Mouse (Mus musculus): Measurements from ENCODE around the gene Gsto2. TPM values are rescaled to one million over a fixed set of nuclear protein-coding genes. Genes with fewer than 3 reads are reported as not detected.

Gene Gsto2
- polyA plus RNA-seq, 1 experiment from 2014 or later = 1.8 TPM

DNA sequence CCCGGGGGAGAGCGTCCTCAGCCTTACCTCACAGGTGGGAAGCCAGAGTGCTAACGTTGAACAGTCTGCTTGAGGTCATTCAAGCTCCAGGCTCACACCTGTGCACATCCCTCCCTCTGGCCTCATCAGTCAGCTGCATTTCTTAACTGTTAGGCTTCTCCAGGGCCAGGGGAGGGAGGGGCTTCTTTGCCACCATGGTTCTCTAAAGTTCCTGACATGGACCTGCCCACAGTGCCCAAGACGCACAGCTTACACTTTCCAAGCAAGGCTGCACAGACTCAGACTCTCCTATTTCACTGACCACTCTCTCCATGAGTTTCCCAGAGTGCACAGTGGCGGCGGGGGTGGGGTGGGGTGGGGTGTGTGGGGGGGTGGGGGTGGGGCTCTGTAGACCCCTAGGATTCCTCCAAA, 43.6 kb downstream of the Gsto2 start:
- H3K27me3 ChIP-seq (ENCODE audit: control insufficient read depth, insufficient read depth, low read length) = no peaks in the 10 kb centered on the region
- peak overlapping the region; percentile 27; the same call in 1 of the 2 replicates for H3K4me3 ChIP-seq (ENCODE audit: low read length)
- H3K9me3 ChIP-seq (ENCODE audit: control insufficient read depth, low read length) = no peaks in the 10 kb centered on the region
- H3K9ac ChIP-seq (ENCODE audit: low read depth, low read length) = 0 out of 2 replicates have a peak overlapping the region, but pooled peaks have one; percentile 23
- H3K27ac ChIP-seq (ENCODE audit: low read depth, low read length) = no peak overlapping the region
- peaks cover 6% of the 10 kb centered on the region; the same call in 1 of the 2 replicates for H3K36me3 ChIP-seq (ENCODE audit: control insufficient read depth, insufficient read depth, low read length)
- peak overlapping the region; percentile 51 for H3K4me2 ChIP-seq (replicated peaks; ENCODE audit: low read depth, low read length)
- ATAC-seq (ENCODE audit: low FRiP score, low TSS enrichment) = peak; percentile 37
- peaks cover 19% of the 10 kb centered on the region for H3K4me1 ChIP-seq (ENCODE audit: control insufficient read depth, insufficient read depth, low read length)
- WGBS = 25% methylated on average over 6 of the region's 6 CpGs

DNA sequence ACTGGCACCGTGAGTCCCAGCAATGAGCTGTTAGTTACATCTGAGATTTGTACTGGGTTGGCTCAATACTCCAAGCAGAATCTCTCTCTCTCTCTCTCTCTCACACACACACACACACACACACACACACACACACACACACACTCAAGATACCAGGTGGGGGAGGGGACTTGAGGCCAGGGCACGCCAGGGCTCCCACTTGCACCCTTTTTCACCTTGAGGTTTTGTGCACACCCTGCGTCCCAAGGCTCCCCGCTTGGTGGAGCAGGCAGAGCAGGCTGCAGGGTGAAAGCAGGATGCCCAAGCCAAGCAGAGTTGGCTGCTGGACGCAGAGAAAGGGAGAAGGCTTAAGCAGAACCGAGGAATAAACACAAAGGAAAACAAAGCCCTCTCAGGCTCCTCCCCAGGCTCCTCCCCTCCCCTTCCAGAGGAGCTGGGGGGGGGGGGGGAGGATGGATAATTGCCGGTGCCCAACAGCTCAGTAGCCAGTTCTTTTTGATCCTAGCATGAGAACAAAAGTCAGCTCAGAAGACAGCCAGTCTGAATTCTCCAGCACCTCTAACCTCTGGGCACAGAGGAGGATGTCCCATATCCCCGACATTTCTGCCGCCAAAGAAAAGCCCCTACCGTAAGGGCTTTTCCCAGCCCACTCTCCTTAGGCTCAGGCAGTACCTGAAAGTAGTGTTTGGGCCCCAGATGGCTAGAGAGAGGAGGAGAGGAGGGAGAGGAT, 44.2 kb downstream of the Gsto2 start:
- Histone ChIP-seq H3K9ac (ENCODE audit: low read depth, low read length) (peak overlapping the region; percentile 53), H3K4me3 (ENCODE audit: low read length) (peak overlapping the region; percentile 27)

DNA sequence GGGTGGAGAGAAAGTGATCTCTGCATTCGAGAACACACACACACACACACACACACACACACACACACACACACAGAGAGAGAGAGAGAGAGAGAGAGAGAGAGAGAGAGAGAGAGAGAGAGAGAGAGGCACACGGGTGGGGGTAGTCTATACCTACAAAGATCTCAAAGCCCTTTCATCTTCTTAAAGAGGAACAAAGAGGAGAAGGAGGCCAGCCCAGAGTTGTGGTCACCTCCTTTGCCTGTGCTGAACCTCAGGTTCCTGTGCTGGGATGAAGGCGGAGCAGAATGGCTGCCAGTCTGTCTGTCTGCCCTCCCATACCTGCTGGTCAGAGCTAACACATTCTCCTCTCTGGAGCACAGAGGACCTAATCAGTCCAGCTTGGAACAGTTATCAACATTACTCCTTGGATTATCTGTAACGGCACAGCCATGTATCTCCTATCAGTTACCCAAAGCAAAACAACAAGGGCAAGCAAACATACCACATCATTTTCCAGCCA, 44.8 kb downstream of the Gsto2 start:
- H3K27me3 ChIP-seq (ENCODE audit: control insufficient read depth, insufficient read depth, low read length) = no peaks in the 10 kb centered on the region
- H3K4me1 ChIP-seq (ENCODE audit: control insufficient read depth, insufficient read depth, low read length) = peaks cover 19% of the 10 kb centered on the region
- H3K27ac ChIP-seq (ENCODE audit: low read depth, low read length) = peak overlapping the region; percentile 86; the same call in 1 of the 2 replicates
- no peaks in the 10 kb centered on the region for H3K9me3 ChIP-seq (ENCODE audit: control insufficient read depth, low read length)
- WGBS = 38% methylated on average over 4 of the region's 4 CpGs
- ATAC-seq (ENCODE audit: low FRiP score, low TSS enrichment) = no peak
- H3K4me3 ChIP-seq (ENCODE audit: low read length) = no peak overlapping the region
- peaks cover 6% of the 10 kb centered on the region; the same call in 1 of the 2 replicates for H3K36me3 ChIP-seq (ENCODE audit: control insufficient read depth, insufficient read depth, low read length)
- H3K4me2 ChIP-seq (replicated peaks; ENCODE audit: low read depth, low read length) = peak overlapping the region; percentile 51; the same call in 1 of the 2 replicates
- H3K9ac ChIP-seq (ENCODE audit: low read depth, low read length) = peak overlapping the region; percentile 53; the same call in 1 of the 2 replicates

More for the DNA sequence above, 44.2 kb downstream of the Gsto2 start:
- no peaks in the 10 kb centered on the region for H3K27me3 ChIP-seq (ENCODE audit: control insufficient read depth, insufficient read depth, low read length)
- ATAC-seq (ENCODE audit: low FRiP score, low TSS enrichment) = peak; percentile 65
- peaks cover 19% of the 10 kb centered on the region for H3K4me1 ChIP-seq (ENCODE audit: control insufficient read depth, insufficient read depth, low read length)
- H3K36me3 ChIP-seq (ENCODE audit: control insufficient read depth, insufficient read depth, low read length) = peaks cover 6% of the 10 kb centered on the region; the same call in 1 of the 2 replicates
- peak overlapping the region; percentile 86 for H3K27ac ChIP-seq (ENCODE audit: low read depth, low read length)
- H3K9me3 ChIP-seq (ENCODE audit: control insufficient read depth, low read length) = no peaks in the 10 kb centered on the region
- H3K4me2 ChIP-seq (replicated peaks; ENCODE audit: low read depth, low read length) = peak overlapping the region; percentile 51
- WGBS = 3% methylated on average over 9 of the region's 10 CpGs

DNA sequence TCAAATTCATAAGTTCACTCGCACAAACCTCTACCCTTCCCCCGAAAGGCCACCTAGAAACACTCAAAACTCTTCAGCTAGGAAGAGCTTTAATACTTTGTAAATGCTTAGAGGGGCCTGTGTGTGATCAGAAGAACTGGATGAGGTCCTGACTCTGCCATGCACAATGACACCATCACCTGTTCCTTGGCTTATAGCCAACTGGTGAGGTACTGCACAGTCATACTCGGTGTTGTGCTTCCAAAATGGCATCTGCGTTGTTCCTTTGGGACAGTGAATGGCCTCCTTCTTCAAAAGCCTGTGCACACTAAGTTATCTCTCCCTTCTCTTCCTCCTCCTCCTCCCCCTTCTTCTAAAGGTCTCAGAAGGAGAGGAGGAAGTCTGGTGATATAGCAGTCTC, 45.4 kb downstream of the Gsto2 start:
- Histone ChIP-seq H3K4me2 (replicated peaks; ENCODE audit: low read depth, low read length) (no peak overlapping the region), H3K9me3 (ENCODE audit: control insufficient read depth, low read length) (no peaks in the 10 kb centered on the region), H3K27ac (ENCODE audit: low read depth, low read length) (no peak overlapping the region), H3K27me3 (ENCODE audit: control insufficient read depth, insufficient read depth, low read length) (no peaks in the 10 kb centered on the region), H3K9ac (ENCODE audit: low read depth, low read length) (no peak overlapping the region), H3K4me3 (ENCODE audit: low read length) (no peak overlapping the region), H3K4me1 (ENCODE audit: control insufficient read depth, insufficient read depth, low read length) (peaks cover 19% of the 10 kb centered on the region), H3K36me3 (ENCODE audit: control insufficient read depth, insufficient read depth, low read length) (peaks cover 6% of the 10 kb centered on the region; the same call in 1 of the 2 replicates)
- ATAC-seq (ENCODE audit: low FRiP score, low TSS enrichment) = no peak
- WGBS = 90% methylated on average over 4 of the region's 4 CpGs

DNA sequence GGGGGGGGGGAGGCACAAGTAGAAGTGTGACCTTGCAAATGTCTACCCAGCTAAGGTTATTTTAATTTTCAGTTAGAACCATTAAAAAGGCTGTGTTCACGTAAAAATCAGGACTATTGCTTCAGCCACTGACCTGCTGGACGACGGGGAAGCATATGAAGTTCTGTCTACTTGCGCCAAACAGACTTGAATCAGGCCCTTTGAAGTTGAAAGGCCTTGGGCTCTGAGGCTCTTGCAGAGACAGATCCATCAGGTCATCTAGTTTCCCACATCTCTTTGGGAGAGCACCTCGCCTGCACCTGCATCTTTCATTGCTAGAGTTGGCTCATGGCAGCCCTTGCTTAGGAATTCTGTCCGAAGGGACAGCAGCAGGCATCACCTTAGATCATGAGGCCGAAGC, 48.0 kb downstream of the Gsto2 start:
- WGBS = 71% methylated on average over 7 of the region's 7 CpGs
- H3K27me3 ChIP-seq (ENCODE audit: control insufficient read depth, insufficient read depth, low read length) = no peaks in the 10 kb centered on the region
- no peak overlapping the region for H3K4me3 ChIP-seq (ENCODE audit: low read length)
- no peak for ATAC-seq (ENCODE audit: low FRiP score, low TSS enrichment)
- H3K36me3 ChIP-seq (ENCODE audit: control insufficient read depth, insufficient read depth, low read length) = peaks cover 6% of the 10 kb centered on the region; the same call in 1 of the 2 replicates
- peaks cover 33% of the 10 kb centered on the region for H3K4me1 ChIP-seq (ENCODE audit: control insufficient read depth, insufficient read depth, low read length)
- no peak overlapping the region for H3K9ac ChIP-seq (ENCODE audit: low read depth, low read length)
- no peak overlapping the region for H3K4me2 ChIP-seq (replicated peaks; ENCODE audit: low read depth, low read length)
- H3K27ac ChIP-seq (ENCODE audit: low read depth, low read length) = no peak overlapping the region
- H3K9me3 ChIP-seq (ENCODE audit: control insufficient read depth, low read length) = no peaks in the 10 kb centered on the region

DNA sequence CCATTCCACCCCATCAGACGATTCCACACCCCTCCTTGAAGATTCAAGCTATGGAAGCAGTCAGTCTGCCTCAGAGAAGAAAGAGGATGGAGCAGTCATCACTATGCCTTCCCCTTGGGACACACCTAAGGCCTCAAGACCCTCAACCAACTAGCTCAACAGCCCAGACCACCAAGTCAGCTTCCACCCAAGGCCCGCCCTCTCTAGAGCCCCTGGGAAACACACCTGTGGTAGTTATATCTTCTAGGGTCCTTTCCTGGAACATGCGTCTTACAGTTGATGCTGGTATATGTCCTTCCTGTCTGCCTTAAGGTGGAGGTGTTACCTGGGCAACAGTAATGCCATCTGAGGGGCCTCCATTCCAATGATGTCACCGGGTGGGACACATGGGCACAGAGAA, 48.9 kb downstream of the Gsto2 start:
- H3K36me3 ChIP-seq (ENCODE audit: control insufficient read depth, insufficient read depth, low read length) = peaks cover 6% of the 10 kb centered on the region; the same call in 1 of the 2 replicates
- no peak overlapping the region for H3K4me2 ChIP-seq (replicated peaks; ENCODE audit: low read depth, low read length)
- ATAC-seq (ENCODE audit: low FRiP score, low TSS enrichment) = no peak
- no peak overlapping the region for H3K4me3 ChIP-seq (ENCODE audit: low read length)
- no peak overlapping the region for H3K9ac ChIP-seq (ENCODE audit: low read depth, low read length)
- H3K27ac ChIP-seq (ENCODE audit: low read depth, low read length) = no peak overlapping the region
- H3K9me3 ChIP-seq (ENCODE audit: control insufficient read depth, low read length) = no peaks in the 10 kb centered on the region
- H3K4me1 ChIP-seq (ENCODE audit: control insufficient read depth, insufficient read depth, low read length) = peaks cover 26% of the 10 kb centered on the region
- 92% methylated on average over 4 of the region's 4 CpGs for WGBS
- no peaks in the 10 kb centered on the region for H3K27me3 ChIP-seq (ENCODE audit: control insufficient read depth, insufficient read depth, low read length)

DNA sequence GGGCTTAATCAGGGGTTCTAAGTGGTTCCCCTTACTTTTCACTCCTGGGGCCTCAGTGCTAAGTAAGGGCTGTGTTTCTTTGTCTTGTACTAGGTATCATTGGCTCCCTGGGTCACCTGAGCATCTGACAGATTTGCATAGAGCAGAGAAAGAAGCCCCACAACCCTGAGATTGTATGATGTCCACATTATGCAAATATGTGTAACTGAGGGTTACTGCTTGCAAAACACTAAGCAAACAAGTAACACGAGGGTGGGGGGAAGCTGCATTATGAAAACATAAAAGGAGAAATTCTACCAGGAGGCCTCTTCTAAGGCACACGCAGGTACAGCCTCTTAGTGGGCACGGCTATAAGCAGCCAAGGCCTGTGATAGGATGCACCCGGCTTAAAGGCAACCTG, 49.9 kb downstream of the Gsto2 start:
- peaks cover 6% of the 10 kb centered on the region; the same call in 1 of the 2 replicates for H3K36me3 ChIP-seq (ENCODE audit: control insufficient read depth, insufficient read depth, low read length)

DNA sequence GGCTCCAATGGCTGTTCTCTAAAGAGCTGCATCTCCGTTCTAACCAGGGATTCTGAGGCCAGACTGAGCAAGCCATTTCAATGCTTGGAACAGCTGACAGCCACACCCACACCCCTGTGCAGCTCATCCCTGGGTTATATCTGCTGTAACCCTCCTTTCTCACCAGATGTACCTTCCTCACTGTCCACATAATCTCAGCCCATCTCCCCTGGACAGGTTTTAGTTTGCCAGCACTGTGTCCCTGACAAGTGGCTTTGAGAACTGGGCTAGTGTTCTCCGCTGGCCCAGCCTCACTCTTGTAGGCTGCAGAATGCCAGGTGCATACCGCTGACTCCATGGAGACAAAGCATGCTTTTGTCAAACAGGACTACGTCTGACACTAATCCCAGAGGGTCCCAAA, 52.1 kb downstream of the Gsto2 start:
- Histone ChIP-seq H3K4me2 (replicated peaks; ENCODE audit: low read depth, low read length) (peak overlapping the region; percentile 75), H3K27me3 (ENCODE audit: control insufficient read depth, insufficient read depth, low read length) (no peaks in the 10 kb centered on the region), H3K4me1 (ENCODE audit: control insufficient read depth, insufficient read depth, low read length) (peaks cover 24% of the 10 kb centered on the region), H3K4me3 (ENCODE audit: low read length) (peak overlapping the region; percentile 76; the same call in 1 of the 2 replicates), H3K9ac (ENCODE audit: low read depth, low read length) (peak overlapping the region; percentile 80; the same call in 1 of the 2 replicates), H3K9me3 (ENCODE audit: control insufficient read depth, low read length) (no peaks in the 10 kb centered on the region), H3K36me3 (ENCODE audit: control insufficient read depth, insufficient read depth, low read length) (no peaks in the 10 kb centered on the region), H3K27ac (ENCODE audit: low read depth, low read length) (no peak overlapping the region)
- WGBS = 40% methylated on average over 4 of the region's 4 CpGs
- no peak for ATAC-seq (ENCODE audit: low FRiP score, low TSS enrichment)

More for the DNA sequence above, 49.9 kb downstream of the Gsto2 start:
- 85% methylated on average over 4 of the region's 4 CpGs for WGBS
- no peak overlapping the region for H3K9ac ChIP-seq (ENCODE audit: low read depth, low read length)
- no peak overlapping the region for H3K27ac ChIP-seq (ENCODE audit: low read depth, low read length)
- H3K27me3 ChIP-seq (ENCODE audit: control insufficient read depth, insufficient read depth, low read length) = no peaks in the 10 kb centered on the region
- no peaks in the 10 kb centered on the region for H3K9me3 ChIP-seq (ENCODE audit: control insufficient read depth, low read length)
- ATAC-seq (ENCODE audit: low FRiP score, low TSS enrichment) = no peak
- no peak overlapping the region for H3K4me2 ChIP-seq (replicated peaks; ENCODE audit: low read depth, low read length)
- H3K4me3 ChIP-seq (ENCODE audit: low read length) = no peak overlapping the region
- peaks cover 23% of the 10 kb centered on the region for H3K4me1 ChIP-seq (ENCODE audit: control insufficient read depth, insufficient read depth, low read length)

DNA sequence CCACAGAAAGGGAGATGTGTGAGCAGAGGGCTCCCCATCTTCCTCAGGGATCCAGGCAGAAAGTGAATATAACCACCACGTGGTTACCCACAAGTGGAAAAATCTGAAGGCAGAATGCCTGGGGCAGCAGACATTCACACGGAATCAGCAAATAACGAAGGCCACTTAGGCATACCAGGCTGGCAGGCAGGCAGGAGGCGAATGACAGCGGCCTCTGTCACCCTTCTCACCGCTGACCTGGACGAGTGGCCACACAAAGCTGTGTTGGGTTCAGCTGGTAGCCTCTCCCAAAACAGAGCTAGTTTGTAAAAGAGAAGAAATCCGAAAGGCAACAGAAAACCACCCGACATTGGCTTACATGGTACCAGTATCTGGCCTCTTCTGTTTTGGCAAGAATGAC, 52.7 kb downstream of the Gsto2 start:
- Histone ChIP-seq H3K36me3 (ENCODE audit: control insufficient read depth, insufficient read depth, low read length) (no peaks in the 10 kb centered on the region), H3K9me3 (ENCODE audit: control insufficient read depth, low read length) (no peaks in the 10 kb centered on the region), H3K4me3 (ENCODE audit: low read length) (peak overlapping the region; percentile 76), H3K4me1 (ENCODE audit: control insufficient read depth, insufficient read depth, low read length) (peaks cover 24% of the 10 kb centered on the region), H3K27ac (ENCODE audit: low read depth, low read length) (no peak overlapping the region), H3K27me3 (ENCODE audit: control insufficient read depth, insufficient read depth, low read length) (no peaks in the 10 kb centered on the region), H3K4me2 (replicated peaks; ENCODE audit: low read depth, low read length) (peak overlapping the region; percentile 75), H3K9ac (ENCODE audit: low read depth, low read length) (peak overlapping the region; percentile 80)
- 22% methylated on average over 9 of the region's 9 CpGs for WGBS
- no peak for ATAC-seq (ENCODE audit: low FRiP score, low TSS enrichment)

Measured in kidney, embryonic 14.5 days (tissue).